Mouse (Mus musculus): ENCODE data around the gene C6. TPM values are rescaled to one million over a fixed set of nuclear protein-coding genes. Genes with fewer than 3 reads are reported as not detected.

The C6 gene
- polyA plus RNA-seq, 1 experiment from 2014 or later: not detected

GRCm38 (mm10) chr15:4814976-4815375 lies 88.0 kb downstream of the C6 start:
- Histone ChIP-seq H3K27me3 (ENCODE audit: control insufficient read depth, insufficient read depth, low read length) (no peaks in the 10 kb centered on the region), H3K9ac (ENCODE audit: low read depth, low read length) (no peak overlapping the region)
- 83% methylated on average over 5 of the region's 5 CpGs for WGBS (ENCODE audit: insufficient replicate concordance)

GRCm38 (mm10) chr15:4815711-4816110 lies 88.7 kb downstream of the C6 start:
- H3K36me3 ChIP-seq (ENCODE audit: control insufficient read depth, insufficient read depth, low read length): no peaks in the 10 kb centered on the region
- ATAC-seq (replicated peaks; ENCODE audit: insufficient number of reproducible peaks, low FRiP score, low TSS enrichment): no peak
- H3K27me3 ChIP-seq (ENCODE audit: control insufficient read depth, insufficient read depth, low read length): no peaks in the 10 kb centered on the region
- no peaks in the 10 kb centered on the region for H3K9me3 ChIP-seq (replicated peaks; ENCODE audit: control insufficient read depth, low read length)
- 76% methylated on average over 2 of the region's 2 CpGs for WGBS (ENCODE audit: insufficient replicate concordance)
- no peaks in the 10 kb centered on the region for H3K4me1 ChIP-seq (ENCODE audit: control insufficient read depth, insufficient read depth, low read length)
- no peak overlapping the region for H3K4me3 ChIP-seq (ENCODE audit: low read depth, low read length)
- H3K4me2 ChIP-seq: no peak overlapping the region
- no peak overlapping the region for H3K9ac ChIP-seq (ENCODE audit: low read depth, low read length)
- H3K27ac ChIP-seq (ENCODE audit: low read depth, low read length): no peak overlapping the region

More at GRCm38 (mm10) chr15:4814976-4815375, 88.0 kb downstream of the C6 start:
- Histone ChIP-seq H3K4me2 (no peak overlapping the region), H3K36me3 (ENCODE audit: control insufficient read depth, insufficient read depth, low read length) (no peaks in the 10 kb centered on the region), H3K4me3 (ENCODE audit: low read depth, low read length) (no peak overlapping the region), H3K4me1 (ENCODE audit: control insufficient read depth, insufficient read depth, low read length) (no peaks in the 10 kb centered on the region), H3K27ac (ENCODE audit: low read depth, low read length) (no peak overlapping the region), H3K9me3 (replicated peaks; ENCODE audit: control insufficient read depth, low read length) (no peaks in the 10 kb centered on the region)
- ATAC-seq (replicated peaks; ENCODE audit: insufficient number of reproducible peaks, low FRiP score, low TSS enrichment): no peak

- Histone ChIP-seq H3K27ac (ENCODE audit: low read depth, low read length) (no peak overlapping the region), H3K4me3 (ENCODE audit: low read depth, low read length) (no peak overlapping the region), H3K4me1 (ENCODE audit: control insufficient read depth, insufficient read depth, low read length) (no peaks in the 10 kb centered on the region), H3K9me3 (replicated peaks; ENCODE audit: control insufficient read depth, low read length) (no peaks in the 10 kb centered on the region), H3K36me3 (ENCODE audit: control insufficient read depth, insufficient read depth, low read length) (no peaks in the 10 kb centered on the region), H3K4me2 (no peak overlapping the region), H3K27me3 (ENCODE audit: control insufficient read depth, insufficient read depth, low read length) (no peaks in the 10 kb centered on the region), H3K9ac (ENCODE audit: low read depth, low read length) (no peak overlapping the region)
- no peak for ATAC-seq (replicated peaks; ENCODE audit: insufficient number of reproducible peaks, low FRiP score, low TSS enrichment)
- 75% methylated on average over 10 of the region's 10 CpGs for WGBS (ENCODE audit: insufficient replicate concordance)
Observed at GRCm38 (mm10) chr15:4816752-4817493, 89.9 kb downstream of the C6 start.

- Histone ChIP-seq H3K27ac (ENCODE audit: low read depth, low read length) (no peak overlapping the region), H3K27me3 (ENCODE audit: control insufficient read depth, insufficient read depth, low read length) (no peaks in the 10 kb centered on the region), H3K36me3 (ENCODE audit: control insufficient read depth, insufficient read depth, low read length) (no peaks in the 10 kb centered on the region), H3K9me3 (replicated peaks; ENCODE audit: control insufficient read depth, low read length) (no peaks in the 10 kb centered on the region), H3K4me2 (no peak overlapping the region), H3K4me1 (ENCODE audit: control insufficient read depth, insufficient read depth, low read length) (no peaks in the 10 kb centered on the region), H3K4me3 (ENCODE audit: low read depth, low read length) (no peak overlapping the region), H3K9ac (ENCODE audit: low read depth, low read length) (no peak overlapping the region)
- 43% methylated on average over 3 of the region's 3 CpGs for WGBS (ENCODE audit: insufficient replicate concordance)
- ATAC-seq (replicated peaks; ENCODE audit: insufficient number of reproducible peaks, low FRiP score, low TSS enrichment): no peak
Observed at GRCm38 (mm10) chr15:4818437-4818836, 91.5 kb downstream of the C6 start.

GRCm38 (mm10) chr15:4821161-4821560 lies 94.2 kb downstream of the C6 start:
- no peaks in the 10 kb centered on the region for H3K9me3 ChIP-seq (replicated peaks; ENCODE audit: control insufficient read depth, low read length)
- no peak overlapping the region for H3K4me2 ChIP-seq
- no peak overlapping the region for H3K9ac ChIP-seq (ENCODE audit: low read depth, low read length)
- ATAC-seq (replicated peaks; ENCODE audit: insufficient number of reproducible peaks, low FRiP score, low TSS enrichment): no peak
- no peak overlapping the region for H3K27ac ChIP-seq (ENCODE audit: low read depth, low read length)
- H3K36me3 ChIP-seq (ENCODE audit: control insufficient read depth, insufficient read depth, low read length): no peaks in the 10 kb centered on the region
- no peaks in the 10 kb centered on the region for H3K4me1 ChIP-seq (ENCODE audit: control insufficient read depth, insufficient read depth, low read length)
- H3K27me3 ChIP-seq (ENCODE audit: control insufficient read depth, insufficient read depth, low read length): no peaks in the 10 kb centered on the region
- 65% methylated on average over 1 of the region's 1 CpGs for WGBS (ENCODE audit: insufficient replicate concordance)
- no peak overlapping the region for H3K4me3 ChIP-seq (ENCODE audit: low read depth, low read length)

- no peaks in the 10 kb centered on the region for H3K4me1 ChIP-seq (ENCODE audit: control insufficient read depth, insufficient read depth, low read length)
- H3K4me2 ChIP-seq: no peak overlapping the region
- H3K36me3 ChIP-seq (ENCODE audit: control insufficient read depth, insufficient read depth, low read length): no peaks in the 10 kb centered on the region
- H3K4me3 ChIP-seq (ENCODE audit: low read depth, low read length): no peak overlapping the region
- no peak overlapping the region for H3K27ac ChIP-seq (ENCODE audit: low read depth, low read length)
- no peak overlapping the region for H3K9ac ChIP-seq (ENCODE audit: low read depth, low read length)
- H3K27me3 ChIP-seq (ENCODE audit: control insufficient read depth, insufficient read depth, low read length): no peaks in the 10 kb centered on the region
- WGBS (ENCODE audit: insufficient replicate concordance): 86% methylated on average over 8 of the region's 8 CpGs
- ATAC-seq (replicated peaks; ENCODE audit: insufficient number of reproducible peaks, low FRiP score, low TSS enrichment): no peak
- H3K9me3 ChIP-seq (replicated peaks; ENCODE audit: control insufficient read depth, low read length): no peaks in the 10 kb centered on the region
Observed at GRCm38 (mm10) chr15:4821824-4822223, 94.8 kb downstream of the C6 start.

- H3K9ac ChIP-seq (ENCODE audit: low read depth, low read length): no peak overlapping the region
- H3K27ac ChIP-seq (ENCODE audit: low read depth, low read length): no peak overlapping the region
- H3K4me2 ChIP-seq: no peak overlapping the region
- H3K4me3 ChIP-seq (ENCODE audit: low read depth, low read length): no peak overlapping the region
- H3K9me3 ChIP-seq (replicated peaks; ENCODE audit: control insufficient read depth, low read length): no peaks in the 10 kb centered on the region
- H3K36me3 ChIP-seq (ENCODE audit: control insufficient read depth, insufficient read depth, low read length): no peaks in the 10 kb centered on the region
- no peaks in the 10 kb centered on the region for H3K4me1 ChIP-seq (ENCODE audit: control insufficient read depth, insufficient read depth, low read length)
- H3K27me3 ChIP-seq (ENCODE audit: control insufficient read depth, insufficient read depth, low read length): no peaks in the 10 kb centered on the region
- no peak for ATAC-seq (replicated peaks; ENCODE audit: insufficient number of reproducible peaks, low FRiP score, low TSS enrichment)
Observed at GRCm38 (mm10) chr15:4827736-4828135, 100.8 kb downstream of the C6 start.

- no peak overlapping the region for H3K4me3 ChIP-seq (ENCODE audit: low read depth, low read length)
- no peak overlapping the region for H3K9ac ChIP-seq (ENCODE audit: low read depth, low read length)
- H3K36me3 ChIP-seq (ENCODE audit: control insufficient read depth, insufficient read depth, low read length): no peaks in the 10 kb centered on the region
- H3K9me3 ChIP-seq (replicated peaks; ENCODE audit: control insufficient read depth, low read length): no peaks in the 10 kb centered on the region
- no peaks in the 10 kb centered on the region for H3K27me3 ChIP-seq (ENCODE audit: control insufficient read depth, insufficient read depth, low read length)
- ATAC-seq (replicated peaks; ENCODE audit: insufficient number of reproducible peaks, low FRiP score, low TSS enrichment): no peak
- 82% methylated on average over 3 of the region's 3 CpGs for WGBS (ENCODE audit: insufficient replicate concordance)
- no peaks in the 10 kb centered on the region for H3K4me1 ChIP-seq (ENCODE audit: control insufficient read depth, insufficient read depth, low read length)
- H3K4me2 ChIP-seq: no peak overlapping the region
- H3K27ac ChIP-seq (ENCODE audit: low read depth, low read length): no peak overlapping the region
Observed at GRCm38 (mm10) chr15:4836354-4836753, 109.4 kb downstream of the C6 start.

- Histone ChIP-seq H3K27me3 (ENCODE audit: control insufficient read depth, insufficient read depth, low read length) (no peaks in the 10 kb centered on the region), H3K4me3 (ENCODE audit: low read depth, low read length) (no peak overlapping the region), H3K36me3 (ENCODE audit: control insufficient read depth, insufficient read depth, low read length) (no peaks in the 10 kb centered on the region), H3K4me1 (ENCODE audit: control insufficient read depth, insufficient read depth, low read length) (no peaks in the 10 kb centered on the region), H3K9ac (ENCODE audit: low read depth, low read length) (no peak overlapping the region), H3K9me3 (replicated peaks; ENCODE audit: control insufficient read depth, low read length) (no peaks in the 10 kb centered on the region), H3K4me2 (no peak overlapping the region), H3K27ac (ENCODE audit: low read depth, low read length) (no peak overlapping the region)
- no peak for ATAC-seq (replicated peaks; ENCODE audit: insufficient number of reproducible peaks, low FRiP score, low TSS enrichment)
- 81% methylated on average over 1 of the region's 1 CpGs for WGBS (ENCODE audit: insufficient replicate concordance)
Observed at GRCm38 (mm10) chr15:4850015-4850414, 123.0 kb downstream of the C6 start.

All from heart, embryonic 11.5 days (tissue).